Mouse (Mus musculus) 3134 (cell line): ENCODE data around the gene Snap23.

Source experiments
- DNase-seq: peaks from one replicate; pipeline ENCODE4 v3.0.0-alpha.2; 2011; ENCODE audit warnings: low spot score; ENCODE audit not compliant: insufficient read length; ENCODE audit errors: extremely low read depth

The Snap23 gene

GRCm38 (mm10) chr2:120646777-120647176, 79.3 kb downstream of the Snap23 start:
- DNase-seq = no peak
